Mouse (Mus musculus) activated CD4-positive, CD25-positive, alpha-beta regulatory T cell, adult 4 months (primary cell): ENCODE results near the gene Sema4g. TPM values are rescaled to one million over a fixed set of nuclear protein-coding genes. Genes with fewer than 3 reads are reported as not detected.

Source experiments
- ATAC-seq: one replicate; pipeline ENCODE4 v1.8.0; 2017
- polyA plus RNA-seq, 2 experiments: library from polyadenylated mRNA; unstranded; fragments of 100-300 nt; shearing (Covaris generic); gene quantifications; one replicate each; pipeline ENCODE4 v1.2.1; 2017

Gene Sema4g
- under 1 TPM in 1 of 2 experiments, not detected in 1; 0.24 TPM for polyA plus RNA-seq

DNA sequence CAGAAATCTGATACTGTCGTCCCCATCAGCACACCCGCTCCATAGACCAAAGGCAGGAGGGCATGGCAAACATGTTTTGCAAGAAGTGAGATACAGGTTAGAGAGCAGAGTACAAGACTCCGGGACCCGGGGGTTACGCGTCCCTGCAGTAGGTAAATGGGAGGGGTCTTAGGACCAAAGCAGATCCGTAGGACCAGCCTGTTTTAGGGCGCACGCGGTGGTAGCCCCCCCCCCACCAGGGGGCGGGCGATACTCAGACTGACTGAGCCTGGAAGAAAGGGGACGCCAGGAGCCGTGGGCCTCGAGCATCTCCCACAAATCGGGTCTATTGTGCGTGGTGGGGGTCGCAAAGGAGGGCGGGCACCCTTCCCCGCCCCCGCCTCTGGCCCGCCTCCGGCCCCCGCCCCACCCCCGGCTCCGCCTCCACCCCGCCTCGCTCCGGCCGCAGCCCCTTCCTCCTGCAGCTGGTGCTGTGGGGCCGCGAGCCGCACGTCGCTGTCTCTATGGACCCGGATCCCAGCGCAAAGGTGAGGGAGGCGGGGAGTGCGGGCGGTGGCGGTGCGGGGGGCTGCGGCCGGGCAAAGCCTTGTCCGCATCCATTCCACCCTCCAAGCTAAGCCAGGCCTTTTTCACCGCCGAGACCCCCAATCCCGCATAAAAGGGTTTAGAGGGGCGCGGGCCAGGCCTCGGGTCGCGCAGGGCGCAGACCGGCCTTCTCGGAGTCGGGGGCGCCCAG is at the start of gene Sema4g:
Gene Sema4g, plus strand, starts transcription at position 271 of the 736 bp plus-strand sequence.
- no peak for ATAC-seq

DNA sequence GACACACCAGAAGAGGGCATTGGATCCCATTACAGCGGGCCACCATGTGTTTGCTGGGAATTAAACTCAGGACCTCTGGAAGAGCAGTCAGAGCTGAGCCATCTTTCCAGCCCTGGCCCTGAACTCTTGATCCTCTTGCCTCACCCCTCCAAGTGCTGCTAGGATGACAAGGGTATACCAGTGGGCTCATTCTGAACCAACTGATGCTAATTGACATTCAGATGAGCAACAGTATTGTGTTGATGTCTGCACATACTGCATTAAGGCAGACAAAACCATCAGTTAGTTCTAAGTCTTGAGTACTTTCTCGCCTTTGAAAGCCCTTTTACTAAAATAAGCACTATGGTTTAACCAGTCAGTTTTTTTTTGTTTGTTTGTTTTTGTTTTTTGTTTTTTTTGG is 29.3 kb upstream of the Sema4g start:
- ATAC-seq: no peak

DNA sequence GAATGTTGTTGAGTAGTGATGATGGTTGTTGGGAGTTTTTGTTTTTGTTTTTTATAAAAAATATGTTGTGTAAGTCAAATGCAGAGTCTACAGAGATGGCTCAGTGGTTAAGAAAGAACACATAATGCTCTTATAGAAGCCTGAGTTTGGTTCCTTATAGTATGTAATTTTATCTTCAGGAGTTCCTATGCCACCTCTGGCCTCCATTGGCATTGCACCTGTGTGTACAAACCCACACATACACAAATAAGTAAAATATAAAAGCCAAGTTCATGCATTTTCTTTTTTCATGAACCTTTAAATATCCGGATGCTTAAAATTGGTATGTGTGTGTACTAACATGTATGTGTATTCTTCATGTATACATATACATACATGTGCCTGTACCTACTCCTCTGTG is 22.9 kb upstream of the Sema4g start:
- ATAC-seq: no peak

DNA sequence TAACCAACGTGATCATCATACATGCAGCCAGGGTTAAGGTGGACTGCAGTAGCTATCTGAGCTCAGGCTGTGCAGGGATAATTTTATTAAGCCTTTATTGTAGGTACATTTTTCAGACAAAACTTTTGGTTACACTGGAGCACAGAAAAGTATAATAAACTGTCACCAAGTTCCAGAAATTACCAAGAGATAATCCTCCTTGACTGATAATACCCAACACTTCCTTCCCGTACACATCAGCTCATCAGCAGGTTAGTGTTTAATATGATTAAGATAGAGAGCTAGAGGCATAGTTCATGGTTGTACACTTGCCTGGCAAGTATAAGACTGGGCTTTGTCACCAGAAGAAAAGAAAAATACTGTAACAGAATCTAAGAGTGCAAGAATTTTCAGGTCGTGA is 20.6 kb upstream of the Sema4g start:
- ATAC-seq: no peak

DNA sequence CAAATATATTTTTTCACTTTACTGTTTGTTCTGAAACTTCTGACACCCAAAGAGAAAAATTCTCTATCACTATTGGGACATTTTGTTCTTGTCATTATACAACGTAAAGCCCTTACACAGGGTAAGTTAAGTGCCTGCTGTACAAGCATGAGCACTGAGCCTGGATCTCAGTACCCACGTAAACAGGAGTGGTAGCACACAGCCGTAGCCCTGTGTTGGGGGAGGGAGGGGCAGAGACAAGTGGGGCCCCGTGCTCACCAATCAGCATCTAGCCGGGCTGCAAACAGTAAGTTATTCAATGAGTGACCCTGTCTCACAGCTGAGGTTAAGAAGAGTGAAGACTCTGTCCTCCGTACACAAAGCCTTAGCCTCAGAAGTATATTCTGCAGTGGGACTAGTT is 12.3 kb upstream of the Sema4g start:
- no peak for ATAC-seq

DNA sequence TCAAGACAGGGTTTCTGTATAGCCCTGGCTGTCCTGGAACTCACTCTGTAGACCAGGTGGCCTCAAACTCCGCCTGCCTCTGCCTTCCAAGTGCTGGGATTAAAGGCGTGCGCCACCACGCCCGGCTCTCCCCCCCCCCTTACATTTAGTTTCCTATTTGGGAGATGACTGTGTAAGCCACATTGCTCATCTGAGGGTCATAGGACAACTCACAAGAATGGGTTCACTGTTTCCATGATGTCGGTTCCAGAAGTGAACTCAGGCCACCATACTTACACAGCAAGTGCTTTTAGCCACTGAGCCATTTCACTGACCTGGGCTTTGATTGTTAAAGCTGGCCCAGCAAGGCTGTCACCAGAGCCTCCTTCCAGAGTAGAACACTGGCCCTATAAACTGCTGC is 11.8 kb upstream of the Sema4g start:
- no peak for ATAC-seq

DNA sequence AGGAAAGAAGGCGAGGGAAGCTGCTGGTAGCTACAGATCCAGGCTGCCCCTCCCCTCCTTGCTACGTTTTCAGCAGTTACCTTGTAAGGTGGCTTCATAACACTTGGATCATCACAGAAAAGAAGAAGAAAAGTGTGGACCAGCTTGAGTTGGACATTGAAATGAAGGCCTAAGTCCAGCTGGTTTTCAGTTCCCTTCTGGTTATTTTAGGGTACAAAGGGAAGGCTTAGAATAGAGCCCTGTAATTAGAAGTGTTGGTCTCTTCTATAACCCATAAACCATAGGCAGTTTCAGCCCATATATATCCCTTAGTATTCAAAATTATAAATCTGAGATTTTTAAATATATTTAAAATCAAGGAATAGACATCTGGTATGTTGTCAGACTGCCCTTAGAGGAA is 8.1 kb upstream of the Sema4g start:
- ATAC-seq: no peak

DNA sequence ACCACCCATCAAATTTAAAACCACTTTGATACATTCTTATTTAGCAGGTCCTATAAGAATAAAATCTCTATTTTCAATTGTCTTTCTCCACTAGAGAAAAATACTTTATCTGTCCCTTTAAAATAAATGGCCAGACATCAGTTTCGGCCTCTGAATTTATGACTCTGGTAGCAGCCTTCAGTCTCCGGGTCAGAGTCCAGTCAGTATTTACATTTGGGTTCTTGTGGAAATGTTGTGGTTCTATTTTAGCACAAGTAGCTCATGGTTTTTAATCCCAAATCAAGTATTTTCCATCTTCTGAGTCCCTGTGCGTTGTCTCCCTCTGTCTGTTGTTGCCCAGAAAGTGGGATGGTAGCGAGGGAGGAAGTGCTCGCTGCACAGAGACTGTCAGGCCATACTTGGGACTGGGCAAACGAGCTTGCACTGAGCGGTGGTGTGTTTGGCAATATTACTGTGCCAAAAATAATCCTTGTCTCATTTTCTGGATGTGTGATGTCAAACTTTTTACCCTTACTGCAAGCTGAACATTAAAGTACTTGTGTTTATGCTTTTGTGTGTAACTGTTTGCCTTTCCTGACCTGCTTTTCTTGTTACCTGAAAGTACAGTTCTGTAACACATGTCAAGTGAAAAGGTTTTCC is 6.3 kb upstream of the Sema4g start:
- ATAC-seq: no peak

DNA sequence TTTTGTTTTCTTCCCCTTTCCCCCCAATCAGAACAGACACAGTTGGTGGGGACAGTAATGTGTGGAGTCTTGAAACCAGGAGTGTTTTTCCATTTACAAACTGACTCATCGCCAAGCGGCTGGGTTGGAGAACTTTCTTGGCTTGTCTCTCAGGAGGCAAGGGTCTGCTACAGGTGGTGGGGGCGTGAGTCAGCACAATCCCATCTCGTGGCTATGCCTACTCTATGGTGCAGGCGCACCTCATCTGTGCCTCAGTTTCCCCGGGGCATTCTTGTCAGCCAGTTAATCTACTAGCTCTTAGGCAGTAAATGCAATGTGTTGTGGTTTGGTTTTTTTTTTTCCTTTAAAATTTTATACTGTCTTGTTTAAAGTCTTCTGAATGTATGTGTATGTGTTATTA is 5.5 kb upstream of the Sema4g start:
- ATAC-seq: no peak

DNA sequence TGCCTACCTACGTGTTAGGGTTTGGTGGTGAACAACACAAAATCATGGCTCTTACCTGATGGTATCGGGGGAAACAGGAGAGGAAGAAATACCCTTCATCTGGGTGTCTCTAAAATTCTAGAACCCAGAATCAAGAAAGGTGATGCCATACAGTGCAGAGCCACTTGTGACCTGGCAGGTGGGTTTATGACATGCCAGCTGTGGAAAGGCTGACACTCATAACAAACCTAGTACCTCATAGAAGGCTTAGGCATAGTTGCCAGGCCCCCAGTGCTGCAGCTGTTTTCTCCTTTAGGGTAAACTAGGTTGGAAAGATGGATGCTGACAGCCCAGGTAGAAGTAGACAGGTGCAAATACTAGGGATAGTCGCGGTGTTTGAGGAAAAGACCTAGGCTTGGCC is 4.5 kb upstream of the Sema4g start:
- no peak for ATAC-seq

DNA sequence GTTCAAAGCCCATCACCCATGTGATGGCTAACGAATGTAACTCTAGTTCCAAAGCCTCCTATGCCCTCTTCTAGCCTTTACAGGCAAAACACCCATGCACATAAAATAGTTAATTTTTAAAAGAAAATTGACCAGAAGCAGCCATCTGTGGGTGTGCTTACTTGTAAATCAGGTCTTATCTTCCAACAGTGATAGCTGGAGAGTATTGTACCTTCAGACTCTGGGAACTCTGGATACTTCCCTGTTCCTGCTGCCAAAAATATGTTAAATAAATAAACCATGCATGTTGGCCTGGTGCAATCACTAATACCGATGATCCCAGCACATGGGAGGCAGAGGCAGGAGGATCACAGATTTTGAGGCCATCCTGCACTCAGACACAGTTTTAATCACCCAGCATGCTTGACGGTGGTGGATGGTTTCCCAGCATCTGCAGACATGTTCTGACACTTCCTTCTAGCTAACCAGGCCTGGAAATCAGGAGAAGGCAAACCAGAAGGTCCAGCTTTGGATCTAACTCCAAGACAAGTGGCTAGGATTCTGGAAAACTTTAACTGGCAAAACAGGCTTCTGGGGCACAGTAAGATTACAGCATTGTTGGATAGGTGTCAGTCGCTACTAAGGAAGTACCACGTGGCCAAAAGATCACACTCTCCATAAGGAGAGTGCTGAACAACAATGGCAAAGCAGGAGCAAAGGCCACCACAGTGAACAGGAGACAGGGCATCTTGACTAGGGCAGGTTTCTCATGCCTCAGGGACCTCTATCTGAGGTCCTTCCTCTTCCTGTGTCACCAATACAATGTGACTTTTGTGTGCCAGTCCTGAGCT is 3.5 kb upstream of the Sema4g start:
- no peak for ATAC-seq

DNA sequence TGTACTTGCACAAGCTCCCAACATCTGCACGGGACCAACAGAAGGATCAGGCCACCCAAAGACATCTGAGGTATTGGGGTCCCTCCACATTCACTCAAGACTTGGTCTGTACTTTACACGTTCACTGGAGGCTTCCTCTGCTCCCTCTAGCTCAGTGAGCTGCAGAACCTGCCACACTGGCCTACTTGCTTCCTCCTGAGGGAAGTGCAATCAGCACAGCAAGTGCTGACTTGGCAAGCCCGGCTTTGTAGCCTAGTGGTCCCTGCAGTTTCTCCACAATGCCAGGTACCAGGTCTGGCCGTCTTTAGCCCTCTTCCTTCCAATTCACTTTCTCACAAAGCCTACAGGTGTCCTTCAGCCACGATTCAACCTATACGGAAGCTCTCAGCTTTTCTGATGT is 1.9 kb upstream of the Sema4g start:
- ATAC-seq: no peak

DNA sequence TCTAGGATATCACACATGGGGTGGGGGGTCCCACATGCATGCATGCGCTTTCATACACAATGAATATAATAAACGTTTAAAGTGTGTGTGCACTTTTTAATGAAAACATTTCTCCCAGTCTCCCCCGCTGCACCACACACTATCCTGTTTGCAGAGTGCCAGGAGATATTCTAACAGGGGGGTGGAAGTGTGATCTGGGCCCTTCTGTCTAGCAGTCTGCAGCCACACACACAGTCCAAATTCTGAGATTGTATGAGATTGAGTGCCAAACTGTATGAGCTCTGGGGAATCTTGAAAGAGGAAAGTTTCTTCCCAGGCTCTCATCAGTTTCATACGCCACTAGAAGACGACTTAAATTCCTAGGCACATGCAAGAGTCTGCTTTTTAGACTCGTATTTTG is 1.1 kb upstream of the Sema4g start:
- ATAC-seq: no peak

DNA sequence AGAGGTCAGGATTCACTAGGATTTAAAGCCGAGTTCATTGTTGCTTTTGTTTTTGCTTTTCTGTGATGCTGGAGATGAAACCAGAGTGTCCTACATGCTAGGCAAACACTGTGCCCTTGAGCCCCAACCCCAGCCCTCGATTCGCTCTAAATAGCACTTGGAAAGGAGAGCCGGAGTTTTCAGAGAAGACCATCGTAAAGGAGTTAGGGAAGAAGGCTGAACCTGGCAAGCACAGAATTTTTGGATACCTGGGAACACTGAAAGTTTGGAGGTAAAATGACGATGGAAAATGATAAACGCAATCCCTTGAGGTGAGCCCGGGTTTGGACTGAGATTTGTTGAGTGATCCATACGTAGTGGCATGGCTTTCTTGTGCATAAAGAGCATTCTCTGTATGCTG is 580 bp upstream of the Sema4g start:
- ATAC-seq: no peak

DNA sequence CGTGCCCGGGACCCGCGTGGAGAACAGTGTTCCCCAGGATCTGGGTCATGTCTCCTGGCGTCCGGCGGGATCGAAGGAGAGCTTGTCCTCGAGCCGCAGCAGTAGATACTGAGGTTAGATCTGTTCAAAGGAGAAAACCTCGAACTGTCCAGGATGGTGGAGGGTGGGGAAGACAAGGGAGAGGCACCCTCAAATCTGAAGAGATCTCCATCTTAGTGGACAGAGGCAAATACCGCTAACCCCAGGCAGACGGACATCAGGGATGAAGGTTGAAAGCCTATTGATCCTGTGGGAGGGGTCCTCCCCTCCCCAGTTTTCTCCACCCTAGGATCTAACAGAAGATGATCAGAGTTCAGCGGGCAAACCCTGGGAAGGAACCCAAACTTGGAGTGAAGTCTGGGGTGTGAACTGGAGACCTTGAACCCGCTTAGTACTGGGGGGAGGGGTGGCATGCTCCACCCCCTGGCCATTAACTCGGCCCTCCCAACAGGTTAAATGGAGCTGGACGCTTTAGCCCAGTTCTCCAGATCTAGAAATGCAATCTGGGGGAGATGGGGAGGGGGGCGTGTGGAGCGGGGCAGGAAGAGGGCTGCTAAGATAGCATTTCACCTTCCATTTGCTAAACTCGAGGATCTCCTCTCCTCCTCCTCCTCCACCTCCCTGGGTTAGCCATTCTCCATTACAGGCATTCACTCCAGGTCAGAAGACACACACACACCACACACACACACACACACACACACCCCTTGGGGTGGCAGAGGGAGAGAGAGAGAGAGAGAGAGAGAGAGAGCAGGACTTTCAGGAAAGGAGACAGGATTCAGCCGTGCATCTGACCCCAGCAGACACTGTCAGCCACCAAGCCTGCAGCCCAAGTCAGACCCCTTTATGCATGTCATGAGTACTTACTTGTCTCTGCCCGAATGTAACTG is 930 bp downstream of the Sema4g start:
- no peak for ATAC-seq

DNA sequence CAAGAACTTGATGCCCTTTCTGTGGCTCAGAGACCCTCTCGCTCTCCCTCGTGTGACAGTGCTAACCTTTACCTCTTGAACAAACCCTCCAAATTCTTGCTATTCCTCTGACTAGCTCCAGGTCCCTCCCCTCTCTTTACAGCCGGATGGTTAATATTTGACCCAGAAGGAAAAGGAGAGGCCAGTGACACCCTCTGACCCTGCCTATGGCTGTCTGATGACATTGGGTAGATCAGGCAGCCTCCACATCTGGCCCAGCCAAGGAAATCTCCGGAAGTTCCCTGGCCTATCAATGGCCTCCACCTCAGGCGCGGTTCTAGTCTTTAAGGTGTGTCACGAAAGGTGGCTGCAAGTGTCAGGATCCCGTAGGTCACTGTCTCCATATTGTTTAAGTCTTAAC is 2.1 kb downstream of the Sema4g start:
- no peak for ATAC-seq

DNA sequence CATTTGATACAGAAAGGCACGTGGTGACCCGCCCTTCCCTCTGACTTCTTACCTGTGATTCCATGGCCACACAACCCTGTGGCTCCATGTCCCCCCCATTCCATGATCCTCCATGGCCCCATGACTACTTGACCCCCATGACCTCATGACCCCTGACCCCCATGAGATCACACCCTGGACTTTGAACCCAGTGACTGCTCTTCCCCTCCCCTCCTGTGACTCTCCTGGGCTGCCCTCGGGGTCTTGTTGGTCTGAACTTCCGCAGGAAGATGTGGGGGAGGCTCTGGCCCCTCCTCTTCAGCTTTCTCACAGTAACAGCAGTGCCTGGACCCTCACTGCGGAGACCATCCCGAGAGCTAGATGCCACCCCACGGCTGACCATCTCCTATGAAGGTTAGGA is 3.3 kb downstream of the Sema4g start:
- no peak for ATAC-seq

DNA sequence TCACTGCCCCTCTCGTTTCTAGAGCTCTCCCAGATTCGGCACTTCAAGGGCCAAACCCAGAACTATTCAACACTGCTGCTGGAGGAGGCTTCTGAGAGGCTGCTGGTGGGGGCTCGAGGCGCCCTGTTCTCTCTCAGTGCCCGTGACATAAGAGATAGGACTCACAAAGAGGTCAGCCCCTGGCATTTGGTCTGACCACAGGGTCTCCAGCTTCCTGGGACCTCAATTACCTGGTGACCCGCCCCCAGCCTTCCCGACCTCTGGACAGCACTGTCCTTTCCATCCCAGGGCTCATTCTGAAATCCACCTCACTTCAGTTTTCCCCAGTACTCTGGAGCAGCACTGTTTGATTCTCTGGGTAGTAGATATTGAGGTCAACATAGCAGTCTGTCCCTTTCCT is 3.8 kb downstream of the Sema4g start:
- no peak for ATAC-seq

DNA sequence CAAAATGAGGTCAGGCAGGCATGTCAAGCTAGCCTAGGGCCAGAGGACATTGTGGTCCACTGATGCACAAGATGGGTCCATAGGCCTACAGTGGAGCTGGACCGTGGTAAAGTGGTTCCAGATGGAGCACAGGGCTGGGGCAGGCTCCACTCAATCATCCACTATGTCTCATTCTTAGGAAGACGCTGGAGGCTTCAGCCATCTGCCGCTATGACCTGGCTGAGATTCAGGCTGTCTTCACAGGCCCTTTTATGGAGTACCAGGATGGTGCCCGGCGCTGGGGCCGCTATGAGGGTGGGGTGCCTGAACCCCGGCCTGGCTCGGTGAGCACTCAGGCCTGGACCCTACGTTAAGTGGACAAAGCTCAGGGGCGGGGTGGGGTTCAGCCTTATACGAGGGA is 8.9 kb downstream of the Sema4g start:
- ATAC-seq: no peak

DNA sequence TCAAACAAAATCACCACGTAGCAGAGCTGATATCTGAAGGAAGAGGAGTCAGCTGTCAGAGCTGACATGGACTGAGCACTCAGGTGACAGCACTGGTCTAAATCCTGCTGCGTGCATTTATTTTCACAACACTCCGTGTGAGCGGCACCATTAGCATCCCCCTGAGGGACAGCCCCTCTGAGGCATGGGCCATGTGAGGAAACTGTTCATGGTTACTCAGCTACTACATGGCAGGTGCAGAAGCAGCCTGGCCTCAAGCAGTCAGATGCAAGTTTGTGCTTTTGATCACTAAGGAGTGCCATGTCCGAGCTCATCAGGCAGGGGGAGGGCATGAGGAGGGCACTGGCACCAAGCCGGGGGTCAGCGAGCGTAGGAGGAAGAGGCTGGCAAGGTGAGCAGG is 10.7 kb downstream of the Sema4g start:
- ATAC-seq: no peak

DNA sequence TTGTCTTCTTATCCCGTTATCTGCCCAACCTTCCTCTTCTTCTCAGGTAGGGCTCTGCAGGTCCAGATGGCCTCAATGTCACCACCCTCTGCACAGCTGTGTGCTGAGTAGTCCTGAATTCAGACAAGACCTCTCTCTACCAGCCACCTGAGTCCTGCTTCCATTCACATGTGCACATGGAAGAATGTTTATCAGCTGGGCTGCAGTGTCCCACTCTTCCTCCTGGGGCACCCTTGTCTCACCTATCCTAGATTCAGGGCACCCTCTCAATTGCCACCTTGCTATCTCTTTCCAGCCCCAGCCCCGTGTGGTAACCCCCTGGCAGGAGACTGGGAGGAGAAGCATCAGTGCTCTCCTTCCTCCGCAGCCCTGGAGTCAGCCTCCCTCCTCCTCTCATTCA is 13.4 kb downstream of the Sema4g start:
- ATAC-seq: no peak

DNA sequence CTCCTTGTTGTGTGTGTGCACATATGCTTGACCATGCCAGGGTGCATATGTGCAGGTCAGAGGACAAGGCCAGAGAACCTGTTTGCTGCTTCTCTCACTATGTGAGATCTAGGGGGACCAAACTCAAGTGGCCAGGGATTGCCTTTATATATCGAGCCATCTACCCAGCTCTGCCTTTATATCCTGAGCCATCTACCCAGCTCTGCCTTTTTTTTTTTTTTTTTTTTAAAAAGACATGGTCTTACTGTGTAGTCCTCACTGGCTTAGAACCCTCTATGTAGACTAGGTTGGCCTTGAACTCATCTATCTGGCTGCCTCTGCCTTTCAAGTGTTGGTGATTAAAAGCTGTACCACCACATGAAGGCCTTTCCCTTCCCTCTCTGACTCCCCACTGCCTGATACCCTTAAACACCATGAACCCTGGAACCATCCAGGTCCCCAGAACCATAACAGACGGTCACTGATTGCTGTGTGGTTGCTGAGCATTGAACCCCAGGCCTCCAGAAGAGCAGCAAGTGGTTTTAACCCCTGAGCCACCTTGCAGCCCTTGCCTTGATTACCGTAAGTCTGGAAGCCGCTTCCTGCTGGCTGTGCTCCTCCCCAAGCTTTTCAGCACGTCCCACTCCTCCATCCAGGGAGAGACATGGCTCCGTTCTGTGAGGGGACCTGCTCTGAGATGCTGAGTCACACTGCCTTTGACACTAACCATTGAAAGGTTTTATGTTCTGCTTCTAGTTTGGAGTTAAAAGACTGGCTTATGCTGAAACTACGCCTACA is 15.0 kb downstream of the Sema4g start:
- ATAC-seq: no peak
